Mouse (Mus musculus): ENCODE data around the gene Magea5.
A peak's percentile ranks its signal among the peaks of the same experiment; 100 is the strongest.
"Not testable (repeated sequence)": the region's sequence is repeated elsewhere in the genome, so short reads cannot be mapped to it uniquely, and the experiment has no call there.

Magea5 gene

GRCm38 (mm10) chrX:155063045-155063444 lies at the start of gene Magea5:
TSS of gene Magea5 (minus strand) at chrX:155063145.
- not testable (repeated sequence) for DNase-seq (ENCODE audit: low spot score)

- peak; percentile 68 for DNase-seq (ENCODE audit: low spot score)
Observed at GRCm38 (mm10) chrX:155098024-155098423, 35.1 kb upstream of the Magea5 start.

GRCm38 (mm10) chrX:155093566-155093965 lies 30.6 kb upstream of the Magea5 start, which contains the start of gene Magea2:
TSS of gene Magea2 (minus strand) at chrX:155093666.
- not testable (repeated sequence) for DNase-seq (ENCODE audit: low spot score)

GRCm38 (mm10) chrX:155089693-155090092 lies 26.7 kb upstream of the Magea5 start, which contains the start of gene Magea1:
TSS of gene Magea1 (minus strand) at chrX:155089793.
- DNase-seq (ENCODE audit: low spot score) = not testable (repeated sequence)

Measured in adipocyte (in vitro differentiated cells).